Mouse (Mus musculus) splenic B cell, adult 2 months (primary cell): Measurements from ENCODE around the gene Tada2b.

Source experiments
- DNase-seq: peaks from one replicate; pipeline ENCODE4 v3.0.0-alpha.2; 2011; ENCODE audit warnings: low read depth, low spot score
- H3K27me3 ChIP-seq: 2 replicates; pipeline ENCODE4 v1.6.1; 2012; ENCODE audit warnings: mild to moderate bottlenecking, low read length, moderate library complexity, mixed read lengths; ENCODE audit not compliant: control insufficient read depth, poor library complexity, insufficient read depth, severe bottlenecking
- H3K36me3 ChIP-seq: 2 replicates; pipeline ENCODE4 v1.6.1; 2012; ENCODE audit warnings: mild to moderate bottlenecking, low read length, moderate library complexity, mixed read lengths; ENCODE audit not compliant: control insufficient read depth, poor library complexity, insufficient read depth, severe bottlenecking

The Tada2b gene

DNA sequence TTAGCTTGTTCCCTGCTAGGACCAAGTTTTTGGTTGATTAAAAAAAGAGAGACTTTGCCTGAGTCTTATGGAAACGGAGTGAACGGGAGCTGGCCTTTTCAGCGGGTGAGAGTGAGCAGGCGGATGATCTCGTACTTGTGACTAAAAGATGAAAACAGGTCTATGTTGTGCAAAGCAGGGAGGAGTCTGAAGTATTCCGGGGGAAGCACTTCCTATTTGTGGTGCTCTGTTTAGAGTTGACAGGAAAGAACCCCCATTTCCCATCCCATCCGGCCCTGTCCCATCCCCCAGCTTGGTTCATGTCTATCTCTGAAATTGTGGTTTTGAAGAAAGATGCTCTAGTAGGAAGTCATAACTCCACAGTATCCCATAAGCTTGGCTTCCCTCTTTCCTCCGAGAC lies 18.2 kb downstream of the Tada2b start:
- Histone ChIP-seq H3K36me3 (peaks cover 1% of the 10 kb centered on the region; the same call in 1 of the 2 replicates), H3K27me3 (no peaks in the 10 kb centered on the region)
- no peak for DNase-seq

DNA sequence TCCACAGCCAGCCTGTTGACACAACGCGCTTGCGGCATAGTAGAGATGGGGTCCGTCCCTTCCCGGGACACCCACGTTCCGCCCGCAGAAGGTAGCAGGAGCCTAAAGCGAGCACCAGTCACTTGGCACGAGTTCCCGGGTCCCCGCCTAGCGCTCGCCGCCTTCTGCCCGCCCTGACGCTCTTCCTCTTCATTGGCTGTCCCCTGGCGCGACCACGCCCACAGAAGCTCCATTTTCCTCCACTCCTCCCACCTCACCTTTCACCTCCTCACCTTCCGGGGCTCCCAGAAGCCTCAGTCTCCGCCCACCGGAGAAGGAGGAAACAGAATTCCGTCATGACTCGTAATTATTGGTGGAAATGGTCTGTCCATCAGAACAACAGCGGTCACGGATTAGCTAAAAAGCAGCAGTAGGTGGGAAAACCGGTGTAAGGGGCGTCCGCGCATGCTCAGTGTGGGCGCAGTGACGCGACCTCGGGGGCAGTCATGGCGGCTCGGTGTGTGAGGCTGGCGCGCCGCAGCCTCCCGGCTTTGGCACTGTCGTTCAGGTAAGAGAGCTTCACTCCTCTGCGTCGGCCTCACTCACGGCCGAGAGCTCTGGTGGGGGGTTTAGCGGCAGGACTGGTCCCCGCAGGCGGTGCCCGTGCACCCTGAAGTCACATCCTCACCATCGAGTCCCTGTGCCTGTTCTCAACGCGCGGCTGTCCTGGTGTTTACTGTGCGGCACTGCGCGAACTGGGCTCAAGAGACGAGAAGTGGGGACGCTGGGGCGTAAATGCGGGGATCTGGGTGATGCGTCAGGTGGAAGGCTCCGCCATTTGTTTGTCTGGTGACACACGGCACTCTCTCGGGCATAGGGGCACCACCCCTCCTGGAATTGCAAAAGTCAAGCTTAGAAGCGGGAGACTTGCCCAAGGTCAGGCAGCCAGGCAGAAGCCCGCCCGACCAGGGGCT lies 19.1 kb downstream of the Tada2b start, which contains the start of gene Grpel1:
TSS of gene Grpel1 (plus strand) at position 290 of the 953 bp plus-strand sequence.
- no peaks in the 10 kb centered on the region; the same call in 1 of the 2 replicates for H3K36me3 ChIP-seq
- peak; percentile 99 for DNase-seq
- H3K27me3 ChIP-seq, result no peaks in the 10 kb centered on the region

DNA sequence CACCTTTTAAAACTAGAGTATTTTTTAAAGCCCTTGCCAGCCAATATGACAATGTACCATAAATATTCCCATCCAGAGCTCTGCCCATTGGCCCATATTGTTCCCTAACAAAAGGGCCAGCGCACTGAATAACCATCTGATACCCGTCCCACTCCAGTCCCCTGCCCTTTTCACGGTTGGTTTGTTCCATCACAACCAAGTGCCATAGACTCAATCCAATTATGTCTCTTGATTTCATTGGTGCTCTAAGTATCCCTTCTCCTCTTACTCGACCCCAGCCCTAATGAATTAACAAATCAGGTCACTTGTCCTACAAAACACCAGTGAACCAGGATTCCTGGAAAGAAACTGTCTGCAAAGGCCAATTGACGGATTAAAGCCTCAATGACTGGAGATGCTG lies 20.7 kb downstream of the Tada2b start:
- Histone ChIP-seq H3K27me3 (no peaks in the 10 kb centered on the region; the same call in 1 of the 2 replicates), H3K36me3 (no peaks in the 10 kb centered on the region)
- DNase-seq, result no peak

DNA sequence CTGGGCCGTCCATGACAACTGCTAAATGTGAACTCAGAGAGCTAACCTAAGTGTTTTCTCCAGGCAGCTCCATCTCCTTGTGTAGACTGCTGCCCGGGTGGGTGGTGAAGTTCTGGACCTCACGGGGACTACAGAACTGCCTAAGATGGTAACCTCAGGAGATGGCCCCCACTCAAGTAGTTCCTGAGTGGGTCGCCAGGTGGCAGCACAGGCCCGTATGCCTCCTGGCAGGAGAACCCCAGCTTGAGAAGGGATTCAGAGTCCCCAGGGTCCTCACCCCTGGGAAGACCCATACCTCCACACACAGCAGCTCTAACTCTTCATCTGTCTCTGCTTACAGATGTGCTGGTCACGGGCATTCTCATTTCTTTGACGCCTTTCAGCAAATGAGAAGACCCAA lies 21.3 kb downstream of the Tada2b start:
- H3K27me3 ChIP-seq, result no peaks in the 10 kb centered on the region; the same call in 1 of the 2 replicates
- DNase-seq, result peak; percentile 87
- H3K36me3 ChIP-seq, result no peaks in the 10 kb centered on the region

DNA sequence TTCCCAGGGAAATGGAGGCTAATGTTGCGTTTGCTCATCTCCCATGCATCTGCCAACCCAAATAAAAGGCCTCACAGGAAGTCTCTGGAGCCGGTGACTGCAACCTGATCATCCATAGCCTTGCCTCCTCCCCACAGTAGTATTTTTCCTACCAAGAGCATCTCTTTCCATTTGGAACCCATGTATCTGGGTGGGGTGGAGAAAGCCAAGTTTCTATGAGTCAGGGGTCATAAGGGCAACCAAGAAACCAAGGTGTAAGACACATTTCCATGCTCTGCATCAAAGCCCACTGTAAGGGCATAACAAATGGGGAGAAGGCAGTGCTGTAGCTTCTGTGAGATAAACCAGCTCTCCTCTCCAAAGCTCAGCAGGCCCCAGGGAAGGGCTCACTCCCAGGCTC lies 22.9 kb downstream of the Tada2b start:
- H3K36me3 ChIP-seq, result no peaks in the 10 kb centered on the region
- DNase-seq, result no peak
- H3K27me3 ChIP-seq, result no peaks in the 10 kb centered on the region; the same call in 1 of the 2 replicates

DNA sequence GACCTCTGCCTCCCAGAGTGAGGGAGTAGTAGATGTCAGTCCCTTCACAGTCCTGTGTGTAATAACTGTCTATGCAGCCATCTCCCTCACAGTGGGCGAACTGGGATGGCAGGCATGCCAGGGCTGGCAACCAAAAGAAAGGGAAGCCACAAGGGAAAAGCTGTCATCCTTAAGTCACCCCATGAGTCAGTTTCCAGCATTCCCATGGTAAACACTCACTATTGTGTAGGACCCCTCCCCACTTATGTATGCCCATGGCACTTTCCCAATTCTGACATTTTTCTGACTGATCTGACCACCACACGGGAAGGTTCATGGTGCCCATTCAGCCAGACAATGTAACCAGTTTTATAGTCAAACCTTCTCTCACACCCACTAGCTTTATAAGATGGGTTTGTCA lies 23.4 kb downstream of the Tada2b start:
- no peaks in the 10 kb centered on the region; the same call in 1 of the 2 replicates for H3K27me3 ChIP-seq
- H3K36me3 ChIP-seq, result no peaks in the 10 kb centered on the region
- DNase-seq, result no peak

DNA sequence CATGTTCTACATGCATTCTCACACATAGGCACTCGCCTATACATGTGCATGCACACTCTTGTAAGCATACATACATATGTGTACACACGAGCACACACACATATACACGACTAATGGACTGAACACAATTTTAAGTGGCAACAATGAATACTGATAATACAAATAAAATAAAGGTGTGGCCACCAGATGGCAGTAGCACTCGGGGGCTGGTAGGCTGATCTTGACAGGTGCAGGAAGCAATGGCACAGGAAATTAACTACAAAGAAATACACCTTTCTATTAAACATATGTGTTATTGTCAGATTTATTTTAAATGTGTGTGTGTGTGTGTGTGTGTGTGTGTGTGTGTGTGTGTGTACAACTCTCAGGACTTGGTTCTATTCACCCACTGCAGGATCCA lies 25.2 kb downstream of the Tada2b start:
- no peaks in the 10 kb centered on the region; the same call in 1 of the 2 replicates for H3K27me3 ChIP-seq
- DNase-seq, result peak; percentile 83
- H3K36me3 ChIP-seq, result no peaks in the 10 kb centered on the region

DNA sequence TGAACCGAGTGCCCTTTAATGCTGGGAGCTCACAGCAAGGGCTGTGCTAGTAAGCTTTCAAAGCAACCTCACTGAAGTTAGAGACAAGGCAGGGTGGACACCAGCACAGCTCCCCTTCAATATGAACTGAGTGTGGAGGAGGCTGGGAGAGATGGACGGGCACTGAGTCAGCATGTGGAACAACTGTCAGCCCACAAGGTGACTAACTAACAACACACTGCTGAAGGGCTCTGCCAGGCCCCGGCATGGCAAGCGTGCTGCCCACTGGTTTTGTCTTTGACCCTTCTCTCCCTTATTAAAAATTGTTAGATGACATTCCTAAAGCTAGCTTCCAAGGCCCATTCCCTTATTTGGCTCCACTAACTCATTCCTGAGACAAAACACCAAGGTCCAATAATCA lies 26.4 kb downstream of the Tada2b start:
- Histone ChIP-seq H3K27me3 (no peaks in the 10 kb centered on the region; the same call in 1 of the 2 replicates), H3K36me3 (no peaks in the 10 kb centered on the region)
- DNase-seq, result no peak

DNA sequence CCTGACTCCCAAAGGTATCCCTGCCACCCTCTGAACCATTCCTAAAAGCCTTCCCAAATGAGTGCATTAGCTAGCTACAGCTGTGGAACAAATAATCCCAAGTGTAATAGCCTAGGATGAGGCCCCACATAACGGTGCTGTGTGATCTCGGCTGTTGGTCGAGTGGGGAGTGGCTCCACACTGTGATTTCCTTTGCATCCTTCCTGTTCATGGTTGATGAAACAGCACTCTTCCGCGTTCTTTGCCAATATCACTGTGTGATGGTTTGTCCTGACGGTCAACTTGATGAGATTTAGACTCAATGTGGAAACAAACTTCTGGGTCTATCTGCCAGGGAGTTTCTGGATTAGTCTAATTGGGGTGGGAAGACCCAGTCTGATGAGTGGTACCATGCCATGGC lies 31.3 kb downstream of the Tada2b start:
- DNase-seq, result peak; percentile 57
- Histone ChIP-seq H3K27me3 (no peaks in the 10 kb centered on the region), H3K36me3 (no peaks in the 10 kb centered on the region)

DNA sequence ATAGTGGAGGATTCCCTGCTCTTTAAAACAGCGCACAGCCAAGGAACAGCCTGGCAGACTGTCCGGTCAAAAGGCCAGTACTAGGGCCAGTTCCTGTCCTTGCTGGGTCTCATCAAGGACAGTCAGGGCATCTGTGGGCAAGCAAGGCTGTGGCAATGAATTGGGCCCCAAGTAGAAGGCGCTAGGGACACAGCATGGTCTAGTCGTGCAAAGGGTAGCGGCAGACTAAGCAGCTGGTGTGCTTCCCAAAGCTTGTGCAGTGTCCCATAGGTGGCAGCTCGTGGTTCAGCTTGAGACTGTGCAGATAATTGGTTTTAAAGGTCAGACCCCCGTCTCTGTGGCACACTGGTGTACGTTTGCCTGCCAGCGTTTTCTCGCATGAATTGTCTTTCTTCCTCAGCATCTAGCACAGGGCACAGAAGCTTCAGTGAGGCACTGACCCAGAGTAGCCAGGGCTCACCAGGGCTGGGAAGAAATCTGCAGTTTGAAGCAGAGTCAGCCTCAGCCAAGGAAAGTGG lies 32.2 kb downstream of the Tada2b start:
- DNase-seq, result no peak
- no peaks in the 10 kb centered on the region for H3K27me3 ChIP-seq
- no peaks in the 10 kb centered on the region for H3K36me3 ChIP-seq

DNA sequence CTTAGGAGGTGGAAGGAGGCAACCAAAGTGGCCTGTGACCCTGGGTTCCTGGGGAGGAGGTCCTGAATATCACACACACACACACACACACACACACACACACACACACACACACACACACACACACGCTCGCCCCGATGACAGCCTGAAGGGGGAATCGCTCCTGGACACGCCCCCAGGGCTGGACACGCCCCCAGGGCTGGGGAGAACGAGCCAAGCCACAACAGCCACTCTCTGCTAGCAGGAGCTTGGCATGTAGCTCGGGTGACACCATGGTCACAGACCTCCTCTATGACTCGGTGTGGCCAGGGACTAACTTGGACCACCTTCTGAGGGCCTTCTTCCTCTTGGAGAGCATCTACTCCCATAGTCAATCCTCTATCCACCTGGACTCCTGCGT lies 33.0 kb downstream of the Tada2b start:
- Histone ChIP-seq H3K27me3 (no peaks in the 10 kb centered on the region), H3K36me3 (no peaks in the 10 kb centered on the region)
- peak; percentile 52 for DNase-seq

DNA sequence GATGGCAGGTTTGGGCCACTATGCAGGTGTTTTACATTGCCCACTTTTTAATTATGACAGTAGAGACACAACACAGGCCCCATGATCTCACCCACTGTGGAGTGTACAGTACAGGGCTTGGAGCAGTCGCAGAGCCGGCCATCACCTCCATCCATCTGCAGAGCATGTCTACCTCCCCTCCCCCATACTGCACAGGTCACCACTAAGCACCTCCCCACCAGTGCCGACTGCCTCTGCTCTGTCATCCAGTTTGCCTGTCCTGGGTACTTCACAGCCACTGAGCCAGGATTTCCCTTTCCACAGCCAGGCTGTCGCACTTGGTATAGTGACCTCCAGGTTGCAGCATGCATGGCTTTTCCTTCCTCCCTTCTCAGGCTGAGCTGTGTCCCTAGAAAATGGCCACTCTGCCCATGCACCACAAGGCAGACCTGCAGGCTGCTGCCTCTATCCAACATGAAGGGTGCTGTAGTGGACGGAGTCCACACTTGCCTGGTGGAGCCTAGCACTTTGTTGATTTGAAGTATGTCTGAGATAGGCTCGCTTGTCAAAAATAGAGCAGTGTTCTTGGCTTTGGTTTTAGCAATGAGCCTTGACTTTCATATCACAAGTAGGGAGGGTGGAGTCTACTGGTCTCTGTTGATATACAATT lies 34.3 kb downstream of the Tada2b start:
- Histone ChIP-seq H3K36me3 (no peaks in the 10 kb centered on the region), H3K27me3 (no peaks in the 10 kb centered on the region)
- DNase-seq, result no peak

DNA sequence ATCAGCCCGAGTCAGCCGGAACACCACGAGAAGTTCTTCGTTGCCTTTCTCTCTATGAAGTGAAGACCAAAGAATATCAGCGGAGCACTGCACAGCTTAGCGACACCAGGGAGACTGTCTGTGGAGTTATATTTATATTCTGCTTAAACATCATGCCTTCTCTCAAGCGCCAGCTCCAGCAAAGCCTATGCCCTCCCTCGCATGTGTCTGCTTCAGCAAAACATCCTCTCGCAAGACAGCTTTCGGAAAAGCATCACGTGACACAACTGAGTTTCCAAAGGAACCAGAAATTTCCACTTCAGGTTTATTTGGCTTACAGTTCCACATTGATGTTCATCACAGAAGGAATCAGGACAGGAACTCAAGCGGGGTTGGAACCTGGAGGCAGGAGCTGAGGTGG lies 36.2 kb downstream of the Tada2b start:
- no peaks in the 10 kb centered on the region for H3K27me3 ChIP-seq
- no peaks in the 10 kb centered on the region for H3K36me3 ChIP-seq
- no peak for DNase-seq

DNA sequence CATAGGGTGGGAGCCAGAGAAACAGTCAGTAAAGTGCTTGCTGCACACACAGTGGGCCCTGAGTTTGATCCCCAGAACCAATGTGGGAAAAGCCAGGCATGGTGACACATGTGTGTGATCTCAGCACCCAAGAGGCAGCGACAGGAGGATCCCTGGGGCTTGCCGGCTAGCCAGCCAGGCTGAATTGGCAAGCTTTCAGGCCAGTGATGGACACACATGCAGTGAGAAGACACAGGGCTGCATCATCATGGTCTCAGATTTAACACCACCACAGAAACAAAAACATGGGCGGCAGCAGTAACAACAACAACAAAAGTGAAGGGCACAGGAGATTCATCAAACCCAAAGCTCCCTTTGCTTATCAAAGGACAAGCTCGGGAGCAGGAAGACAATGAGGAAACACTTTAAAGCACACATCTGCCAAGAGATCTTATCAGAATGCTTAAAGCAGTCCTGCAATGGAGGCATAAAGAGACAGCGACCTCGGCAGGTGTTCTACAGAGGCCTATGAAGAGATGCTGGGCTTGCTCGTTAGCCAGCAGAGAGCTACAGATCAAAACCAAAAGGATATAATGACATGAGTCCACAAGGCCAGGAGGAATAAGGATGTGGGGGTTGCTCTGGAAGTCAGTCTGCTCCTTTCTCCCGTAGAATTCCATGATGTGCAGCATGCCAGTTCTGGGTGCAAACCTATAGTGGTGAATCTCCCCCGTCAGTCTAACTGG lies 37.8 kb downstream of the Tada2b start:
- Histone ChIP-seq H3K36me3 (no peaks in the 10 kb centered on the region), H3K27me3 (no peaks in the 10 kb centered on the region)
- no peak for DNase-seq
